Mouse (Mus musculus): ENCODE measurements around the gene 2210407C18Rik.

Gene 2210407C18Rik

DNA sequence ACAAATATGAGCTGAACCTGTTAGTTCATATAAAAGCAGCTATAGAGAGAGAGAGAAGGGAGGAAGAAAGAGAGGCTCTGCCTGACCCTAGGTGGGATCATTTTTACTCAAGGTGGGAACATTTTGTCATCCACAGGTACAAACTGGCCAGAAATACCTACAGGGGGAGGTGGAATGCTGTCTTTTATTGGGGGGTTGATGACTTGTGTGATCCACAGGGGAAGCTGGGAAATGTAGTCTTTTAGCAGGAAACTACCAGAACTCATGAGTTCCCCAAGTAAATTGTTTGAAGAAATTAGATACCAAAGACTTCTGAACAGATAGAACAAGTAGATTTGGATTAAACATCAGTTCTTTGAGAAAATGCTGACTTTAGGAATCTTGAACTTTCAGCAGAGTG, 13.8 kb downstream of the 2210407C18Rik start:
- no peak for DNase-seq (ENCODE audit: low spot score)

GRCm38 (mm10) chr11:58597837-58598236, 18.0 kb downstream of the 2210407C18Rik start:
- no peak for DNase-seq (ENCODE audit: low spot score)

GRCm38 (mm10) chr11:58594814-58595213, 21.1 kb downstream of the 2210407C18Rik start, which contains the start of gene Olfr324:
TSS of gene Olfr324 (plus strand) at chr11:58595114.
- DNase-seq (ENCODE audit: low spot score) = no peak

DNA sequence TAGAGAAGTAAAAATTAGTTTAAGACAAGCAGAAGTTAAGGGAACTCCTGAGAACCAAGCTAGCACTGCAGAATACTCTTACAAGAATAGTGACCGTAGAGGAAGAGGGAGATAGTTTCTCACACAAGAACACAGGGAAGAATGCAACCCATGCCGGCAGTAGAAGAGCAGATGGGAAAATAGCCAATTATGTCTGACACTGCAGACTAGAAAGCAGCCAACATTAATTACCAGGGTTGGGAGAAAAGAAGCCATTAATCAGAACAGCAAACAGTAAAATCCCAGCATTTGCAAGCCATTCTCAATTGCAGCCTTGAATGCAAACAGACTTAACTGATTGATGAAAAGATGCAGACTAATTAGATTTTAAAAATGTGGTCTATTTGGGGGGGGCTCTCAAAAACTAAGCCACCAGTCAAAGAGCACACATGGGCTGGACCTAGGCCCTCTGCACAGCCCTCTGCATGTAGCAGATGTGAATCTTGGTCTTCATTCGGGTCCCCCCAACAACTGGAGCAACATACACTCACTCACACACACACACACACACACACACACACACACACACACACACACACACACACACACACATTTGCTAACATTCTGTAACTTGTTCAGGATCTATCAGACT, 27.1 kb downstream of the 2210407C18Rik start:
- no peak for DNase-seq (ENCODE audit: low spot score)

GRCm38 (mm10) chr11:58587898-58588348, 28.0 kb downstream of the 2210407C18Rik start:
- peak; percentile 37 for DNase-seq (ENCODE audit: low spot score)

- DNase-seq (ENCODE audit: low spot score) = no peak
These were observed 37.2 kb downstream of the 2210407C18Rik start for GRCm38 (mm10) chr11:58578636-58579035.

DNA sequence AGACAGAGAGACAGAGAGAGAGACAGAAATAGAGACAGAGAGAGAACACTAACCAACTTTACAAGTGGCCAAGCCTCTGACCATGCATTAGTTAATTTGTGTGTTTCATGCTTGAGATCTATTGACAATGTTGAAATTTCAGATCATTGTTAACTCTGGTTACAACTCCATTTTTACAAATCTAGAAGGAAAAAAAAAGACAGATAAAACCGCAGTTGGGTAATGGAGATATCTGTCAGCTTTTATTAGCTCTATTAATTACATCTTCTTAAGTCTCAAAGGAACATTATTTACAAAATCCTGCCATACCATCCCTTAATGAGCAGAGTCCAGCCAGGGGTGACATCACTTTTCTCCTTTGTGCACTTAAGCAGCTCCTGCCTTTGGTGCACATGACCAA, 38.4 kb downstream of the 2210407C18Rik start, which contains the start of gene Olfr325:
TSS of gene Olfr325 (plus strand) at position 301 of the 400 bp plus-strand sequence.
- no peak for DNase-seq (ENCODE audit: low spot score)

DNA sequence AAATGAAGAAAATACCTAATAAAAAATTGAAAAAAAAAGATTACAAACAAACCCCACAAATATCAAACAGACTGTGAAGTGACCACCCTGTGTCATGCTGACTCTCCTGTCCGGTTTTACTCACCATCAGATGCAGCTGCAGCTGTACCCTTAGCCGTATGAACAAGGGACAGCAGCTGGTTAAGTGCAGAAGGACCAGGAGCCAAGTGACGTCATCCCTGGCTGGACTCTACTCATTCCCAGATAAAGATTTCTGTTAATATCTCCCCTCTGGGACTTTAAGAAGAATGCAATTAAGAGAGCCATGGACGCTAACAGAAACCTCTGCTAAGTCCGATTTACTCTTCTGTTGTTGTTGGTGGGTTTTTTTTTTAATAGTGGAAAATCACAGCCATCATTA, 45.5 kb downstream of the 2210407C18Rik start, which contains the start of gene Olfr224:
TSS of gene Olfr224 (minus strand) at position 149 of the 400 bp plus-strand sequence.
- no peak for DNase-seq (ENCODE audit: low spot score)
